Mouse (Mus musculus): Measurements from ENCODE around the gene Hdgfl2.

The Hdgfl2 gene

GRCm38 (mm10) chr17:56078880-56079795 lies at the start of gene Hdgfl2:
Gene Hdgfl2, plus strand, starts transcription at chr17:56079634.
- in situ Hi-C loops (cut with MboI; ENCODE audit: unreplicated experiment in 2 of 2): loop anchor here in 1 of 2 experiments (5.0 kb wide), 1 partner anchor 37 kb away; the partner anchor contains the start of gene Chaf1a

- in situ Hi-C loops (cut with MboI; ENCODE audit: unreplicated experiment in 2 of 2): no loop called here
These were observed 49.1 kb upstream of the Hdgfl2 start for GRCm38 (mm10) chr17:56030238-56030870.

GRCm38 (mm10) chr17:56030919-56031318 lies 48.5 kb upstream of the Hdgfl2 start:
- in situ Hi-C loops (cut with MboI; ENCODE audit: unreplicated experiment in 2 of 2): no loop called here

- in situ Hi-C loops (cut with MboI; ENCODE audit: unreplicated experiment in 2 of 2): no loop called here
These were observed 48.0 kb upstream of the Hdgfl2 start for GRCm38 (mm10) chr17:56031431-56031830.

GRCm38 (mm10) chr17:56032127-56032733 lies 47.2 kb upstream of the Hdgfl2 start:
- in situ Hi-C loops (cut with MboI; ENCODE audit: unreplicated experiment in 2 of 2): no loop called here

GRCm38 (mm10) chr17:56032831-56033230 lies 46.6 kb upstream of the Hdgfl2 start:
- in situ Hi-C loops (cut with MboI; ENCODE audit: unreplicated experiment in 2 of 2): no loop called here

- in situ Hi-C loops (cut with MboI; ENCODE audit: unreplicated experiment in 2 of 2): no loop called here
These were observed 45.3 kb upstream of the Hdgfl2 start for GRCm38 (mm10) chr17:56034040-56034725.

GRCm38 (mm10) chr17:56034726-56035100 lies 44.7 kb upstream of the Hdgfl2 start:
- in situ Hi-C loops (cut with MboI; ENCODE audit: unreplicated experiment in 2 of 2): no loop called here

- in situ Hi-C loops (cut with MboI; ENCODE audit: unreplicated experiment in 2 of 2): no loop called here
These were observed 44.2 kb upstream of the Hdgfl2 start for GRCm38 (mm10) chr17:56035216-56035615.

GRCm38 (mm10) chr17:56036176-56036900 lies 43.1 kb upstream of the Hdgfl2 start, which contains the start of gene Sh3gl1:
Gene Sh3gl1, minus strand, starts transcription at chr17:56036635.
- in situ Hi-C loops (cut with MboI; ENCODE audit: unreplicated experiment in 2 of 2): no loop called here

- in situ Hi-C loops (cut with MboI; ENCODE audit: unreplicated experiment in 2 of 2): no loop called here
These were observed 42.5 kb upstream of the Hdgfl2 start for GRCm38 (mm10) chr17:56036901-56037287.

GRCm38 (mm10) chr17:56038583-56039261 lies 40.7 kb upstream of the Hdgfl2 start:
- in situ Hi-C loops (cut with MboI; ENCODE audit: unreplicated experiment in 2 of 2): no loop called here

GRCm38 (mm10) chr17:56039345-56039744 lies 40.1 kb upstream of the Hdgfl2 start:
- in situ Hi-C loops (cut with MboI; ENCODE audit: unreplicated experiment in 2 of 2): no loop called here

GRCm38 (mm10) chr17:56040030-56040856 lies 39.2 kb upstream of the Hdgfl2 start, which contains the start of gene Chaf1a:
Gene Chaf1a, plus strand, starts transcription at chr17:56040439.
- in situ Hi-C loops (cut with MboI; ENCODE audit: unreplicated experiment in 2 of 2): loop anchor here in 1 of 2 experiments (5.0 kb wide), 1 partner anchor 37 kb away; the partner anchor contains the start of genes Hdgfl2 and Ubxn6

- in situ Hi-C loops (cut with MboI; ENCODE audit: unreplicated experiment in 2 of 2): loop anchor here in 1 of 2 experiments (5.0 kb wide), 1 partner anchor 36 kb away; the partner anchor contains the start of genes Hdgfl2 and Ubxn6
These were observed 38.6 kb upstream of the Hdgfl2 start for GRCm38 (mm10) chr17:56040857-56041163.

- in situ Hi-C loops (cut with MboI; ENCODE audit: unreplicated experiment in 2 of 2): no loop called here
These were observed 28.1 kb upstream of the Hdgfl2 start for GRCm38 (mm10) chr17:56051369-56051768.

- in situ Hi-C loops (cut with MboI; ENCODE audit: unreplicated experiment in 2 of 2): no loop called here
These were observed 24.5 kb upstream of the Hdgfl2 start for GRCm38 (mm10) chr17:56054938-56055337.

GRCm38 (mm10) chr17:56055945-56056678 lies 23.3 kb upstream of the Hdgfl2 start:
- in situ Hi-C loops (cut with MboI; ENCODE audit: unreplicated experiment in 2 of 2): no loop called here

Data from v-Abl transformed pro-B cells (cell line).